Mouse (Mus musculus) forebrain, embryonic 10.5 days (tissue): ENCODE measurements around the gene Zfp746. TPM values are rescaled to one million over a fixed set of nuclear protein-coding genes. Genes with fewer than 3 reads are reported as not detected.
"Not testable (repeated sequence)": the region's sequence is repeated elsewhere in the genome, so short reads cannot be mapped to it uniquely, and the experiment has no call there.

Experiments
- DNase-seq: peaks from one replicate; pipeline ENCODE4 v3.0.0-alpha.2; 2017; ENCODE audit warnings: low spot score; ENCODE audit errors: extremely low spot score
- H3K27ac ChIP-seq: fragments of 300-500 bp; sonication (generic); 2 replicates; pipeline ENCODE4 v1.5.1; 2016; ENCODE audit warnings: mild to moderate bottlenecking
- H3K27me3 ChIP-seq: fragments of 300-500 bp; sonication (generic); 2 replicates; pipeline ENCODE4 v1.6.1; 2016; ENCODE audit warnings: mild to moderate bottlenecking; ENCODE audit not compliant: poor library complexity, severe bottlenecking
- H3K36me3 ChIP-seq: fragments of 300-500 bp; sonication (generic); replicated peaks from 2 replicates; pipeline ENCODE4 v1.6.1; 2016; ENCODE audit warnings: mild to moderate bottlenecking, moderate library complexity
- H3K4me1 ChIP-seq: fragments of 300-500 bp; sonication (generic); 2 replicates; pipeline ENCODE4 v1.6.1; 2016
- H3K4me3 ChIP-seq: fragments of 300-500 bp; sonication (generic); 2 replicates; pipeline ENCODE4 v1.5.1; 2016; ENCODE audit warnings: mild to moderate bottlenecking, moderate library complexity
- H3K9me3 ChIP-seq: fragments of 300-500 bp; sonication (generic); 2 replicates; pipeline ENCODE4 v1.6.1; 2016; ENCODE audit warnings: mild to moderate bottlenecking, moderate library complexity
- WGBS: fragments of 180-500 bp; shearing (Covaris S2); methylation state at CpG from one replicate; pipeline ENCODE4 v1.1.7; 2016; 5-methylcytosine and 5-hydroxymethylcytosine counted together
- polyA plus RNA-seq: library from polyadenylated mRNA; unstranded; fragments of >200 nt; fragmentation: Nextera tagmentation; extraction: Ambion mirVana; gene quantifications from 2 replicates; pipeline ENCODE4 v1.2.1, GENCODE M21; 2016

The Zfp746 gene
- polyA plus RNA-seq, result 19.1 and 19.9 TPM in 2 replicates

GRCm38 (mm10) chr6:48086471-48086878, at the start of gene Zfp746:
Gene Zfp746 (minus strand): TSS chr6:48086593.
- no peaks in the 10 kb centered on the region for H3K9me3 ChIP-seq
- H3K4me1 ChIP-seq, result peaks cover 16% of the 10 kb centered on the region
- no peaks in the 10 kb centered on the region for H3K27me3 ChIP-seq
- under 1% methylated on average over 53 of the region's 53 CpGs for WGBS
- DNase-seq, result peak; percentile 87
- peak within 1 kb of the TSS; percentile 90 for H3K4me3 ChIP-seq
- H3K27ac ChIP-seq, result peak within 1 kb of the TSS; percentile 97
- H3K36me3 ChIP-seq, result peaks cover 33% of the 10 kb centered on the region

- WGBS, result 82% methylated on average over 4 of the region's 4 CpGs
- not testable (repeated sequence) for H3K27ac ChIP-seq, H3K9me3 ChIP-seq, H3K4me3 ChIP-seq, H3K36me3 ChIP-seq, H3K4me1 ChIP-seq, H3K27me3 ChIP-seq
- peak; percentile 49 for DNase-seq
Observed at GRCm38 (mm10) chr6:48121092-48121491, 34.7 kb upstream of the Zfp746 start.

GRCm38 (mm10) chr6:48116036-48116435, 29.6 kb upstream of the Zfp746 start:
- no peak for DNase-seq
- WGBS, result 83% methylated on average over 3 of the region's 3 CpGs

GRCm38 (mm10) chr6:48086957-48087715, 743 bp upstream of the Zfp746 start:
- Histone ChIP-seq H3K4me3 (peak overlapping the region; percentile 90), H3K36me3 (peaks cover 26% of the 10 kb centered on the region), H3K9me3 (no peaks in the 10 kb centered on the region), H3K27ac (no peak overlapping the region), H3K27me3 (no peaks in the 10 kb centered on the region), H3K4me1 (peaks cover 16% of the 10 kb centered on the region)
- DNase-seq, result no peak
- WGBS, result 38% methylated on average over 14 of the region's 14 CpGs

More at GRCm38 (mm10) chr6:48116036-48116435, 29.6 kb upstream of the Zfp746 start:
- Histone ChIP-seq H3K4me1 (no peaks in the 10 kb centered on the region), H3K9me3 (no peaks in the 10 kb centered on the region), H3K4me3 (no peak overlapping the region), H3K36me3 (no peaks in the 10 kb centered on the region), H3K27me3 (no peaks in the 10 kb centered on the region), H3K27ac (no peak overlapping the region)

GRCm38 (mm10) chr6:48085521-48086404, 630 bp downstream of the Zfp746 start:
- Histone ChIP-seq H3K4me1 (peaks cover 16% of the 10 kb centered on the region), H3K36me3 (peaks cover 40% of the 10 kb centered on the region), H3K27ac (peak overlapping the region; percentile 97), H3K4me3 (peak overlapping the region; percentile 90), H3K27me3 (no peaks in the 10 kb centered on the region), H3K9me3 (no peaks in the 10 kb centered on the region)
- DNase-seq, result peak; percentile 60
- 2% methylated on average over 68 of the region's 72 CpGs for WGBS

GRCm38 (mm10) chr6:48083733-48084191, 2.6 kb downstream of the Zfp746 start:
- Histone ChIP-seq H3K27ac (no peak overlapping the region), H3K9me3 (no peaks in the 10 kb centered on the region), H3K27me3 (no peaks in the 10 kb centered on the region), H3K4me3 (no peak overlapping the region), H3K36me3 (peaks cover 60% of the 10 kb centered on the region), H3K4me1 (peaks cover 16% of the 10 kb centered on the region)
- no peak for DNase-seq
- WGBS, result 97% methylated on average over 6 of the region's 6 CpGs

GRCm38 (mm10) chr6:48081952-48082351, 4.4 kb downstream of the Zfp746 start:
- no peak overlapping the region for H3K4me3 ChIP-seq
- no peaks in the 10 kb centered on the region for H3K9me3 ChIP-seq
- DNase-seq, result no peak
- H3K27me3 ChIP-seq, result no peaks in the 10 kb centered on the region
- WGBS, result 97% methylated on average over 3 of the region's 3 CpGs
- H3K4me1 ChIP-seq, result peaks cover 16% of the 10 kb centered on the region
- H3K27ac ChIP-seq, result no peak overlapping the region
- H3K36me3 ChIP-seq, result peaks cover 78% of the 10 kb centered on the region

- 89% methylated on average over 5 of the region's 5 CpGs for WGBS
- Histone ChIP-seq H3K27ac (no peak overlapping the region), H3K36me3 (peaks cover 88% of the 10 kb centered on the region), H3K9me3 (no peaks in the 10 kb centered on the region), H3K27me3 (no peaks in the 10 kb centered on the region), H3K4me1 (peaks cover 12% of the 10 kb centered on the region), H3K4me3 (no peak overlapping the region)
- DNase-seq, result no peak
Observed at GRCm38 (mm10) chr6:48081021-48081420, 5.4 kb downstream of the Zfp746 start.

GRCm38 (mm10) chr6:48073316-48073715, 13.1 kb downstream of the Zfp746 start:
- no peak overlapping the region for H3K27ac ChIP-seq
- no peaks in the 10 kb centered on the region for H3K27me3 ChIP-seq
- 89% methylated on average over 5 of the region's 5 CpGs for WGBS
- no peak overlapping the region for H3K4me3 ChIP-seq
- no peaks in the 10 kb centered on the region for H3K9me3 ChIP-seq
- H3K36me3 ChIP-seq, result peaks cover 92% of the 10 kb centered on the region
- DNase-seq, result no peak
- H3K4me1 ChIP-seq, result no peaks in the 10 kb centered on the region

GRCm38 (mm10) chr6:48067492-48067891, 18.9 kb downstream of the Zfp746 start:
- 94% methylated on average over 3 of the region's 3 CpGs for WGBS
- Histone ChIP-seq H3K9me3 (no peaks in the 10 kb centered on the region), H3K4me3 (no peak overlapping the region), H3K27me3 (no peaks in the 10 kb centered on the region), H3K27ac (no peak overlapping the region), H3K36me3 (peaks cover 92% of the 10 kb centered on the region), H3K4me1 (no peaks in the 10 kb centered on the region)
- DNase-seq, result no peak

GRCm38 (mm10) chr6:48065587-48066075, 20.8 kb downstream of the Zfp746 start:
- DNase-seq, result no peak
- H3K36me3 ChIP-seq, result peaks cover 94% of the 10 kb centered on the region
- WGBS, result 93% methylated on average over 6 of the region's 6 CpGs
- no peaks in the 10 kb centered on the region for H3K27me3 ChIP-seq
- no peaks in the 10 kb centered on the region for H3K9me3 ChIP-seq
- H3K27ac ChIP-seq, result no peak overlapping the region
- H3K4me1 ChIP-seq, result no peaks in the 10 kb centered on the region
- H3K4me3 ChIP-seq, result no peak overlapping the region

- Histone ChIP-seq H3K4me1 (no peaks in the 10 kb centered on the region), H3K27me3 (no peaks in the 10 kb centered on the region), H3K4me3 (no peak overlapping the region), H3K9me3 (no peaks in the 10 kb centered on the region), H3K27ac (no peak overlapping the region), H3K36me3 (peaks cover 86% of the 10 kb centered on the region)
- no peak for DNase-seq
- WGBS, result 96% methylated on average over 14 of the region's 14 CpGs
Observed at GRCm38 (mm10) chr6:48064451-48064850, 21.9 kb downstream of the Zfp746 start.
